Mouse (Mus musculus): ENCODE data around the gene Emc10.

DNA sequence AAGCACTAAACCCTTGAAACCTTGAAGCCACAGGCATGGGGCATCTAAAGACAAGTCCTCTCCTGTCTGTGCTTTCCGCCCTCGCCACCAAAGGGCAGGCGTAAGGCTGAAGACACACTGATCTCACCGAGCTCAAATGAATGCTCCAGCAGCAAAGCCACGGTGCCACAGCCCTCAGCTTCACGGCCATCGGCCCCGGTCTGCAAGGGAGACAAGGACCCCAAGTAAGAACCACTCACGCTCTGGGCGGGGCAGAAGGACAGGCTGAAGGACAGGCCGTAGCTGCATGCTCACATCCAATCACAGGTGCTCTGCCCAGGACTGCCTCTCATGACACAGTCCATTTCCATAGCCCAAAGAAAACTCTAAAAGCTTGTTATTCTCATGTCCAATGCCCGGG, 1.6 kb downstream of the Emc10 start:
- TF ChIP-seq CTCF (IDR thresholded peaks at IDR 0.05; ENCODE audit: control insufficient read depth, insufficient read depth, insufficient replicate concordance, low read depth, low read length) (no peak), POLR2A (IDR thresholded peaks at IDR 0.05; ENCODE audit: control insufficient read depth, low read depth, low read length) (no peak)
